Mouse (Mus musculus): ENCODE measurements around the gene Fam160a1. TPM values are rescaled to one million over a fixed set of nuclear protein-coding genes. Genes with fewer than 3 reads are reported as not detected.

Gene Fam160a1
- polyA plus RNA-seq (2017; shearing (Covaris generic)), result 4.3 TPM

GRCm38 (mm10) chr3:85817191-85817590 is at the start of gene Fam160a1:
Gene Fam160a1 (minus strand): TSS chr3:85817291.

Other genes with a start within 250 kb of the Fam160a1 start
- 14.0 TPM for gene Gatb, start 243.2 kb downstream of the Fam160a1 start, polyA plus RNA-seq (2017; shearing (Covaris generic))
- 1.4 TPM for gene Glt28d2, start 70.2 kb upstream of the Fam160a1 start, polyA plus RNA-seq (2017; shearing (Covaris generic))
- 5.6 TPM for gene Gm37240, start 70.2 kb upstream of the Fam160a1 start, polyA plus RNA-seq (2017; shearing (Covaris generic))
- 1.3 TPM for gene Sh3d19, start 153.8 kb upstream of the Fam160a1 start, polyA plus RNA-seq (2017; shearing (Covaris generic))
- gene Prss48, start 185.2 kb upstream of the Fam160a1 start, polyA plus RNA-seq (2017; shearing (Covaris generic)), result not detected

Data from CD4-positive, CD25-positive, alpha-beta regulatory T cell (primary cell).